8 mouse cellular contexts compared by ENCODE assay signal in genomic region chr2:155619817-155620216, GRCm38 (mm10). TPM values are rescaled to one million over a fixed set of nuclear protein-coding genes. Genes with fewer than 3 reads are reported as not detected.
DNase-seq lines count a peak whose midpoint lies in the region; ATAC-seq lines count a peak whose summit lies in the region.

No protein-coding gene starts in this region.

- peak; percentile 46 for ATAC-seq in hindbrain, embryonic 16.5 days

- peak; percentile 91 for DNase-seq in NIH3T3 (ENCODE audit: low read depth)
- peak; percentile 85 for DNase-seq in cerebellum, adult 9-11 months
- DNase-seq in frontal cortex, postnatal 25 days (ENCODE audit: low spot score in 2 of 2) = peak; percentile 83 to 88
- peak; percentile 84 to 93 for DNase-seq in left cerebral cortex, adult 18-20 months (ENCODE audit: low spot score in 2 of 2)
- DNase-seq in lung, postnatal 4 days = peak; percentile 84 to 91
- peak; percentile 81 for DNase-seq in right cerebral cortex, adult 18-20 months
- peak; percentile 67 for DNase-seq in urinary bladder, postnatal 10 days (ENCODE audit: low spot score)

- H3K27me3 ChIP-seq in hindbrain, embryonic 16.5 days (replicated peaks; ENCODE audit: control insufficient read depth, insufficient read depth, low read length) = no peaks in the 10 kb centered on the region

- H3K27ac ChIP-seq in hindbrain, embryonic 16.5 days (ENCODE audit: low read depth, low read length) = no peak overlapping the region

- no peaks in the 10 kb centered on the region for H3K4me1 ChIP-seq in hindbrain, embryonic 16.5 days (ENCODE audit: control insufficient read depth, insufficient read depth, low read depth, low read length)

- 18% methylated on average over 8 of the region's 8 CpGs for WGBS in hindbrain, embryonic 16.5 days

- H3K36me3 ChIP-seq in hindbrain, embryonic 16.5 days (ENCODE audit: control insufficient read depth, insufficient read depth, low read length) = no peaks in the 10 kb centered on the region

- H3K9ac ChIP-seq in hindbrain, embryonic 16.5 days (ENCODE audit: low read depth, low read length) = no peak overlapping the region

- no peak overlapping the region for H3K4me3 ChIP-seq in hindbrain, embryonic 16.5 days (ENCODE audit: low read length)

- no peak overlapping the region for H3K4me2 ChIP-seq in hindbrain, embryonic 16.5 days (ENCODE audit: low read length)

- H3K9me3 ChIP-seq in hindbrain, embryonic 16.5 days (ENCODE audit: control insufficient read depth, low read length) = no peaks in the 10 kb centered on the region

RNA-seq across cellular contexts. Expression of gene Myh7b, which starts 8.8 kb away (rescaled TPM):
- polyA plus RNA-seq in hindbrain, embryonic 16.5 days (2015; fragmentation: Nextera tagmentation; extraction: Ambion mirVana) = 0.77 and 1.7 TPM in 2 replicates
- total RNA-seq in left cerebral cortex, adult 18-20 months (2021) = 1 to 10 TPM; 5.0 to 6.7 TPM

RNA-seq across cellular contexts. Expression of gene Gss, which starts 27.2 kb away (rescaled TPM):
- polyA plus RNA-seq in hindbrain, embryonic 16.5 days (2015; fragmentation: Nextera tagmentation; extraction: Ambion mirVana) = 15.7 and 17.5 TPM in 2 replicates
- 10 to 100 TPM; 13.1 to 14.0 TPM for total RNA-seq in left cerebral cortex, adult 18-20 months (2021)
